Mouse (Mus musculus): ENCODE measurements around the gene Stk16. TPM values are rescaled to one million over a fixed set of nuclear protein-coding genes. Genes with fewer than 3 reads are reported as not detected.
"Not testable (repeated sequence)": the region's sequence is repeated elsewhere in the genome, so short reads cannot be mapped to it uniquely, and the experiment has no call there.

Gene Stk16
- polyA plus RNA-seq, 1 experiment from 2014 or later = 82.8 TPM

- Histone ChIP-seq H3K9ac (ENCODE audit: low read depth, low read length) (no peak overlapping the region), H3K36me3 (ENCODE audit: control insufficient read depth, insufficient read depth, low read length) (no peaks in the 10 kb centered on the region), H3K27me3 (ENCODE audit: control insufficient read depth, insufficient read depth, low read length) (peaks cover 15% of the 10 kb centered on the region), H3K4me1 (ENCODE audit: control insufficient read depth, insufficient read depth, low read length) (peaks cover 7% of the 10 kb centered on the region; the same call in 1 of the 2 replicates), H3K9me3 (replicated peaks; ENCODE audit: control insufficient read depth, low read length) (no peaks in the 10 kb centered on the region), H3K4me3 (ENCODE audit: low read depth, low read length) (no peak overlapping the region), H3K27ac (ENCODE audit: low read depth, low read length) (no peak overlapping the region), H3K4me2 (no peak overlapping the region)
- 44% methylated on average over 3 of the region's 3 CpGs for WGBS (ENCODE audit: insufficient replicate concordance)
- ATAC-seq (replicated peaks; ENCODE audit: insufficient number of reproducible peaks, low FRiP score, low TSS enrichment) = no peak
These were observed 14.8 kb downstream of the Stk16 start for GRCm38 (mm10) chr1:75225473-75225872.

- H3K9ac ChIP-seq (ENCODE audit: low read depth, low read length) = no peak overlapping the region
- H3K4me3 ChIP-seq (ENCODE audit: low read depth, low read length) = no peak overlapping the region
- H3K9me3 ChIP-seq (replicated peaks; ENCODE audit: control insufficient read depth, low read length) = no peaks in the 10 kb centered on the region
- no peak for ATAC-seq (replicated peaks; ENCODE audit: insufficient number of reproducible peaks, low FRiP score, low TSS enrichment)
- no peaks in the 10 kb centered on the region for H3K36me3 ChIP-seq (ENCODE audit: control insufficient read depth, insufficient read depth, low read length)
- peaks cover 7% of the 10 kb centered on the region; the same call in 1 of the 2 replicates for H3K4me1 ChIP-seq (ENCODE audit: control insufficient read depth, insufficient read depth, low read length)
- H3K27ac ChIP-seq (ENCODE audit: low read depth, low read length) = no peak overlapping the region
- H3K27me3 ChIP-seq (ENCODE audit: control insufficient read depth, insufficient read depth, low read length) = peaks cover 9% of the 10 kb centered on the region
- 44% methylated on average over 2 of the region's 2 CpGs for WGBS (ENCODE audit: insufficient replicate concordance)
- H3K4me2 ChIP-seq = no peak overlapping the region
These were observed 15.5 kb downstream of the Stk16 start for GRCm38 (mm10) chr1:75226138-75226537.

- H3K9me3 ChIP-seq (replicated peaks; ENCODE audit: control insufficient read depth, low read length) = no peaks in the 10 kb centered on the region
- 78% methylated on average over 1 of the region's 1 CpGs for WGBS (ENCODE audit: insufficient replicate concordance)
- no peak overlapping the region for H3K9ac ChIP-seq (ENCODE audit: low read depth, low read length)
- peaks cover 7% of the 10 kb centered on the region; the same call in 1 of the 2 replicates for H3K4me1 ChIP-seq (ENCODE audit: control insufficient read depth, insufficient read depth, low read length)
- no peak overlapping the region for H3K4me2 ChIP-seq
- H3K27ac ChIP-seq (ENCODE audit: low read depth, low read length) = peak overlapping the region; percentile 46; the same call in 1 of the 2 replicates
- H3K27me3 ChIP-seq (ENCODE audit: control insufficient read depth, insufficient read depth, low read length) = 0 out of 2 replicates have a peak, but pooled peaks cover 2% of the 10 kb centered on the region
- ATAC-seq (replicated peaks; ENCODE audit: insufficient number of reproducible peaks, low FRiP score, low TSS enrichment) = no peak
- no peak overlapping the region for H3K4me3 ChIP-seq (ENCODE audit: low read depth, low read length)
- H3K36me3 ChIP-seq (ENCODE audit: control insufficient read depth, insufficient read depth, low read length) = no peaks in the 10 kb centered on the region
These were observed 17.0 kb downstream of the Stk16 start for GRCm38 (mm10) chr1:75227653-75228052.

- no peak for ATAC-seq (replicated peaks; ENCODE audit: insufficient number of reproducible peaks, low FRiP score, low TSS enrichment)
These were observed 18.5 kb downstream of the Stk16 start for GRCm38 (mm10) chr1:75229158-75229557.

GRCm38 (mm10) chr1:75230335-75230994 is 19.8 kb downstream of the Stk16 start:
- Histone ChIP-seq H3K36me3 (ENCODE audit: control insufficient read depth, insufficient read depth, low read length) (no peaks in the 10 kb centered on the region), H3K27me3 (ENCODE audit: control insufficient read depth, insufficient read depth, low read length) (0 out of 2 replicates have a peak, but pooled peaks cover 3% of the 10 kb centered on the region), H3K4me1 (ENCODE audit: control insufficient read depth, insufficient read depth, low read length) (peaks cover 11% of the 10 kb centered on the region), H3K27ac (ENCODE audit: low read depth, low read length) (no peak overlapping the region), H3K4me3 (ENCODE audit: low read depth, low read length) (no peak overlapping the region), H3K9ac (ENCODE audit: low read depth, low read length) (no peak overlapping the region), H3K4me2 (no peak overlapping the region), H3K9me3 (replicated peaks; ENCODE audit: control insufficient read depth, low read length) (no peaks in the 10 kb centered on the region)
- WGBS (ENCODE audit: insufficient replicate concordance) = 67% methylated on average over 7 of the region's 7 CpGs
- ATAC-seq (replicated peaks; ENCODE audit: insufficient number of reproducible peaks, low FRiP score, low TSS enrichment) = no peak

More at GRCm38 (mm10) chr1:75229158-75229557, 18.5 kb downstream of the Stk16 start:
- Histone ChIP-seq H3K4me1 (ENCODE audit: control insufficient read depth, insufficient read depth, low read length) (peaks cover 7% of the 10 kb centered on the region; the same call in 1 of the 2 replicates), H3K27ac (ENCODE audit: low read depth, low read length) (no peak overlapping the region), H3K9me3 (replicated peaks; ENCODE audit: control insufficient read depth, low read length) (no peaks in the 10 kb centered on the region), H3K9ac (ENCODE audit: low read depth, low read length) (no peak overlapping the region), H3K4me2 (no peak overlapping the region), H3K4me3 (ENCODE audit: low read depth, low read length) (no peak overlapping the region), H3K27me3 (ENCODE audit: control insufficient read depth, insufficient read depth, low read length) (0 out of 2 replicates have a peak, but pooled peaks cover 3% of the 10 kb centered on the region), H3K36me3 (ENCODE audit: control insufficient read depth, insufficient read depth, low read length) (no peaks in the 10 kb centered on the region)
- WGBS (ENCODE audit: insufficient replicate concordance) = 55% methylated on average over 4 of the region's 4 CpGs

- Histone ChIP-seq H3K27ac (ENCODE audit: low read depth, low read length) (no peak overlapping the region), H3K4me1 (ENCODE audit: control insufficient read depth, insufficient read depth, low read length) (peaks cover 15% of the 10 kb centered on the region), H3K9me3 (replicated peaks; ENCODE audit: control insufficient read depth, low read length) (no peaks in the 10 kb centered on the region), H3K27me3 (ENCODE audit: control insufficient read depth, insufficient read depth, low read length) (0 out of 2 replicates have a peak, but pooled peaks cover 3% of the 10 kb centered on the region), H3K4me3 (ENCODE audit: low read depth, low read length) (no peak overlapping the region), H3K36me3 (ENCODE audit: control insufficient read depth, insufficient read depth, low read length) (no peaks in the 10 kb centered on the region), H3K4me2 (no peak overlapping the region), H3K9ac (ENCODE audit: low read depth, low read length) (no peak overlapping the region)
- WGBS (ENCODE audit: insufficient replicate concordance) = 66% methylated on average over 4 of the region's 4 CpGs
- ATAC-seq (replicated peaks; ENCODE audit: insufficient number of reproducible peaks, low FRiP score, low TSS enrichment) = no peak
These were observed 20.6 kb downstream of the Stk16 start for GRCm38 (mm10) chr1:75231224-75231623.

GRCm38 (mm10) chr1:75231664-75232152 is 21.1 kb downstream of the Stk16 start, which contains the start of gene A630095N17Rik:
A630095N17Rik (minus strand) TSS chr1:75232102.
- no peak within 1 kb of the TSS for H3K4me2 ChIP-seq
- H3K4me3 ChIP-seq (ENCODE audit: low read depth, low read length) = no peak within 1 kb of the TSS
- 0 out of 2 replicates have a peak, but pooled peaks cover 3% of the 10 kb centered on the region for H3K27me3 ChIP-seq (ENCODE audit: control insufficient read depth, insufficient read depth, low read length)
- WGBS (ENCODE audit: insufficient replicate concordance) = 70% methylated on average over 5 of the region's 5 CpGs
- H3K36me3 ChIP-seq (ENCODE audit: control insufficient read depth, insufficient read depth, low read length) = no peaks in the 10 kb centered on the region
- H3K4me1 ChIP-seq (ENCODE audit: control insufficient read depth, insufficient read depth, low read length) = peaks cover 15% of the 10 kb centered on the region
- H3K27ac ChIP-seq (ENCODE audit: low read depth, low read length) = no peak within 1 kb of the TSS
- no peaks in the 10 kb centered on the region for H3K9me3 ChIP-seq (replicated peaks; ENCODE audit: control insufficient read depth, low read length)
- ATAC-seq (replicated peaks; ENCODE audit: insufficient number of reproducible peaks, low FRiP score, low TSS enrichment) = no peak
- H3K9ac ChIP-seq (ENCODE audit: low read depth, low read length) = no peak within 1 kb of the TSS

GRCm38 (mm10) chr1:75232489-75232888 is 21.9 kb downstream of the Stk16 start:
- H3K4me1 ChIP-seq (ENCODE audit: control insufficient read depth, insufficient read depth, low read length) = peaks cover 16% of the 10 kb centered on the region
- not testable (repeated sequence) for ATAC-seq (replicated peaks; ENCODE audit: insufficient number of reproducible peaks, low FRiP score, low TSS enrichment); H3K9ac ChIP-seq (ENCODE audit: low read depth, low read length); H3K36me3 ChIP-seq (ENCODE audit: control insufficient read depth, insufficient read depth, low read length); H3K4me3 ChIP-seq (ENCODE audit: low read depth, low read length); H3K27ac ChIP-seq (ENCODE audit: low read depth, low read length); H3K9me3 ChIP-seq (replicated peaks; ENCODE audit: control insufficient read depth, low read length); H3K27me3 ChIP-seq (ENCODE audit: control insufficient read depth, insufficient read depth, low read length); H3K4me2 ChIP-seq
- WGBS (ENCODE audit: insufficient replicate concordance) = 68% methylated on average over 4 of the region's 4 CpGs

All from heart, embryonic 11.5 days (tissue).